Mouse (Mus musculus): ENCODE data around the gene Mcl1. TPM values are rescaled to one million over a fixed set of nuclear protein-coding genes. Genes with fewer than 3 reads are reported as not detected.

Mcl1 gene
- 285 and 586 TPM in 2 replicates for polyA plus RNA-seq (2012; ENCODE audit: low replicate concordance)

GRCm38 (mm10) chr3:95658236-95658867 is at the start of gene Mcl1:
TSS of gene Mcl1 (plus strand) at chr3:95658788.

GRCm38 (mm10) chr3:95624628-95625503 is 33.7 kb upstream of the Mcl1 start, which contains the start of gene Ensa:
TSS of gene Ensa (plus strand) at chr3:95624993.

GRCm38 (mm10) chr3:95687524-95688421 is 29.2 kb downstream of the Mcl1 start, which contains the start of gene Adamtsl4:
TSS of gene Adamtsl4 (minus strand) at chr3:95687917.

Other genes with a start within 250 kb of the Mcl1 start
- 20.3 and 33.5 TPM in 2 replicates for gene Arnt, start 224.4 kb upstream of the Mcl1 start, polyA plus RNA-seq (2012; ENCODE audit: low replicate concordance)
- 0.16 TPM in 1 of 2 replicates, not detected in the other for gene Ctsk, start 159.5 kb upstream of the Mcl1 start, polyA plus RNA-seq (2012; ENCODE audit: low replicate concordance)
- 2.2 and 2.7 TPM in 2 replicates for gene Ctss, start 132.0 kb upstream of the Mcl1 start, polyA plus RNA-seq (2012; ENCODE audit: low replicate concordance)
- not detected in 2 replicates for gene Hormad1, start 99.1 kb upstream of the Mcl1 start, polyA plus RNA-seq (2012; ENCODE audit: low replicate concordance)
- 0.42 and 2.9 TPM in 2 replicates for gene Golph3l, start 69.9 kb upstream of the Mcl1 start, polyA plus RNA-seq (2012; ENCODE audit: low replicate concordance)
- gene Ensa, start 33.8 kb upstream of the Mcl1 start, polyA plus RNA-seq (2012; ENCODE audit: low replicate concordance), result 18.6 and 25.3 TPM in 2 replicates
- gene Adamtsl4, start 29.1 kb downstream of the Mcl1 start, polyA plus RNA-seq (2012; ENCODE audit: low replicate concordance), result 1.8 and 2.4 TPM in 2 replicates
- gene Ecm1, start 80.8 kb downstream of the Mcl1 start, polyA plus RNA-seq (2012; ENCODE audit: low replicate concordance), result 13.4 and 20.4 TPM in 2 replicates
- gene Tars2, start 101.4 kb downstream of the Mcl1 start, polyA plus RNA-seq (2012; ENCODE audit: low replicate concordance), result 5.1 and 23.2 TPM in 2 replicates
- gene Rprd2, start 160.1 kb downstream of the Mcl1 start, polyA plus RNA-seq (2012; ENCODE audit: low replicate concordance), result 4.0 and 10.0 TPM in 2 replicates
- 4.5 and 12.9 TPM in 2 replicates for gene Prpf3, start 197.1 kb downstream of the Mcl1 start, polyA plus RNA-seq (2012; ENCODE audit: low replicate concordance)
- gene Mrps21, start 212.7 kb downstream of the Mcl1 start, polyA plus RNA-seq (2012; ENCODE audit: low replicate concordance), result 5.5 and 129 TPM in 2 replicates
- gene Ciart, start 223.5 kb downstream of the Mcl1 start, polyA plus RNA-seq (2012; ENCODE audit: low replicate concordance), result 1.7 and 2.3 TPM in 2 replicates
- gene BC028528, start 233.2 kb downstream of the Mcl1 start, polyA plus RNA-seq (2012; ENCODE audit: low replicate concordance), result 0.88 TPM in 1 of 2 replicates, not detected in the other
- 74.2 and 153 TPM in 2 replicates for gene Aph1a, start 235.2 kb downstream of the Mcl1 start, polyA plus RNA-seq (2012; ENCODE audit: low replicate concordance)
- not detected in 2 replicates for gene Car14, start 245.9 kb downstream of the Mcl1 start, polyA plus RNA-seq (2012; ENCODE audit: low replicate concordance)

Data from leukemia stem cell, adult 10-12 weeks (primary cell).